ENCODE assay signal across 8 mouse cellular contexts in genomic region chr9:85843891-85844646, GRCm38 (mm10). TPM values are rescaled to one million over a fixed set of nuclear protein-coding genes. Genes with fewer than 3 reads are reported as not detected.
DNase-seq lines count a peak whose midpoint lies in the region; ATAC-seq and TF ChIP-seq lines count a peak whose summit lies in the region.

No protein-coding gene starts in this region.

- no peaks in the 10 kb centered on the region for H3K9me3 ChIP-seq in liver, embryonic 13.5 days (replicated peaks)
- no peaks in the 10 kb centered on the region for H3K9me3 ChIP-seq in stomach, postnatal 0 days (ENCODE audit: control insufficient read depth, low read length)

- H3K4me2 ChIP-seq in liver, embryonic 13.5 days, result peak overlapping the region; percentile 73
- peak overlapping the region; percentile 98 for H3K4me2 ChIP-seq in stomach, postnatal 0 days (replicated peaks; ENCODE audit: low read depth)

- peak overlapping the region; percentile 47 for H3K4me3 ChIP-seq in liver, embryonic 13.5 days (replicated peaks)
- peak overlapping the region; percentile 65 for H3K4me3 ChIP-seq in stomach, postnatal 0 days (ENCODE audit: low read depth, low read length)

- H3K27me3 ChIP-seq in liver, embryonic 13.5 days, result peaks cover 63% of the 10 kb centered on the region
- H3K27me3 ChIP-seq in stomach, postnatal 0 days (ENCODE audit: control insufficient read depth, insufficient read depth, low read length), result no peaks in the 10 kb centered on the region

- no peak overlapping the region for H3K9ac ChIP-seq in liver, embryonic 13.5 days
- peak overlapping the region; percentile 69 for H3K9ac ChIP-seq in stomach, postnatal 0 days (ENCODE audit: low read length)

- WGBS in liver, embryonic 13.5 days (ENCODE audit: insufficient replicate concordance), result 5% methylated on average over 79 of the region's 80 CpGs
- 6% methylated on average over 73 of the region's 80 CpGs for WGBS in stomach, postnatal 0 days

- no peak for TF ChIP-seq EP300 in stomach, postnatal 0 days (optimal IDR thresholded peaks at IDR 0.05)

- TF ChIP-seq CTCF in stomach, postnatal 0 days (IDR thresholded peaks at IDR 0.05; ENCODE audit: low read depth), result no peak

- peaks cover 3% of the 10 kb centered on the region; the same call in 1 of the 2 replicates for H3K4me1 ChIP-seq in liver, embryonic 13.5 days (replicated peaks)
- H3K4me1 ChIP-seq in stomach, postnatal 0 days (replicated peaks; ENCODE audit: control insufficient read depth, insufficient read depth), result no peaks in the 10 kb centered on the region

- no peak overlapping the region for H3K27ac ChIP-seq in liver, embryonic 13.5 days
- no peak overlapping the region for H3K27ac ChIP-seq in stomach, postnatal 0 days (replicated peaks)

- ATAC-seq in granulocyte monocyte progenitor cell, adult 5-6 weeks (replicated peaks; ENCODE audit: poor library complexity, severe bottlenecking), result peak; percentile 24
- 0 out of 2 replicates have a peak, but pooled peaks have one; percentile 7 for ATAC-seq in liver, embryonic 13.5 days (ENCODE audit: low read depth)
- ATAC-seq in stomach, postnatal 0 days (ENCODE audit: low FRiP score, low TSS enrichment), result peak; percentile 45

- DNase-seq in cerebellum, postnatal 10 days, result peak; percentile 58 to 61
- DNase-seq in cerebellum, adult 8-10 months, result no peak
- DNase-seq in ovary, postnatal 14 days (ENCODE audit: low spot score), result peak; percentile 17
- no peak for DNase-seq in ovary, postnatal 10 days (ENCODE audit: low spot score)
- DNase-seq in liver, embryonic 13.5 days, result no peak
- DNase-seq in stomach, postnatal 0 days (ENCODE audit: low spot score), result peak; percentile 23
- no peak for DNase-seq in right cerebral cortex, adult 18-20 months

- H3K36me3 ChIP-seq in liver, embryonic 13.5 days, result no peaks in the 10 kb centered on the region
- no peaks in the 10 kb centered on the region for H3K36me3 ChIP-seq in stomach, postnatal 0 days (ENCODE audit: control insufficient read depth, insufficient read depth, low read length)

RNA-seq across cellular contexts. Expression of gene Tpbg, which starts 1.9 kb away (rescaled TPM):
- not detected in 2 replicates for total RNA-seq in granulocyte monocyte progenitor cell, adult 5-6 weeks (2014; fragmentation: Nextera tagmentation)
- not detected in 2 replicates for total RNA-seq in granulocyte monocyte progenitor cell, adult 5-6 weeks (2017)
- polyA plus RNA-seq in liver, embryonic 13.5 days (2015; fragmentation: Nextera tagmentation; extraction: Ambion mirVana), result 0.34 and 0.37 TPM in 2 replicates
- 3.8 and 4.4 TPM in 2 replicates for polyA plus RNA-seq in stomach, postnatal 0 days (2015; fragmentation: Nextera tagmentation; extraction: Ambion mirVana)

Comparison
In these comparisons a context has a peak if more than half of its experiments do, and no peak if none do; other contexts are left out.
1. DNase-seq: peak in cerebellum, postnatal 10 days (2 of 2), ovary, postnatal 14 days (single experiment) and stomach, postnatal 0 days (single experiment); none in cerebellum, adult 8-10 months (single experiment), ovary, postnatal 10 days (single experiment), liver, embryonic 13.5 days (single experiment) and right cerebral cortex, adult 18-20 months (single experiment).
2. Peak in every context shown above with its lines, with median percentiles within 50 percentile points of each other: ATAC-seq.